Mouse (Mus musculus): ENCODE measurements around the gene Gpatch2. TPM values are rescaled to one million over a fixed set of nuclear protein-coding genes. Genes with fewer than 3 reads are reported as not detected.

Gpatch2 gene
- polyA plus RNA-seq, 1 experiment from 2014 or later, result 22.6 TPM

GRCm38 (mm10) chr1:187348053-187348820 lies 132.9 kb downstream of the Gpatch2 start:
- 92% methylated on average over 26 of the region's 26 CpGs for WGBS
- Histone ChIP-seq H3K27me3 (no peaks in the 10 kb centered on the region), H3K9me3 (no peaks in the 10 kb centered on the region)

GRCm38 (mm10) chr1:187348859-187349258 lies 133.6 kb downstream of the Gpatch2 start:
- Histone ChIP-seq H3K4me1 (no peaks in the 10 kb centered on the region), H3K9me3 (no peaks in the 10 kb centered on the region), H3K36me3 (peaks cover 23% of the 10 kb centered on the region), H3K4me2 (no peak overlapping the region), H3K9ac (no peak overlapping the region), H3K4me3 (no peak overlapping the region), H3K27ac (no peak overlapping the region), H3K27me3 (no peaks in the 10 kb centered on the region)
- whole genome bisulfite sequencing, result 92% methylated on average over 14 of the region's 14 CpGs
- no peak for ATAC-seq (ENCODE audit: insufficient number of reproducible peaks, insufficient read depth, low FRiP score, low TSS enrichment, low read depth)

More at GRCm38 (mm10) chr1:187348053-187348820, 132.9 kb downstream of the Gpatch2 start:
- Histone ChIP-seq H3K36me3 (peaks cover 23% of the 10 kb centered on the region), H3K9ac (no peak overlapping the region), H3K27ac (no peak overlapping the region), H3K4me1 (no peaks in the 10 kb centered on the region), H3K4me3 (no peak overlapping the region), H3K4me2 (no peak overlapping the region)
- no peak for ATAC-seq (ENCODE audit: insufficient number of reproducible peaks, insufficient read depth, low FRiP score, low TSS enrichment, low read depth)

GRCm38 (mm10) chr1:187356169-187356568 lies 140.9 kb downstream of the Gpatch2 start:
- no peak for ATAC-seq (ENCODE audit: insufficient number of reproducible peaks, insufficient read depth, low FRiP score, low TSS enrichment, low read depth)

GRCm38 (mm10) chr1:187356904-187357303 lies 141.6 kb downstream of the Gpatch2 start:
- no peak for ATAC-seq (ENCODE audit: insufficient number of reproducible peaks, insufficient read depth, low FRiP score, low TSS enrichment, low read depth)
- Histone ChIP-seq H3K9me3 (no peaks in the 10 kb centered on the region), H3K4me3 (no peak overlapping the region), H3K36me3 (no peaks in the 10 kb centered on the region; the same call in 1 of the 2 replicates), H3K9ac (no peak overlapping the region), H3K4me1 (no peaks in the 10 kb centered on the region), H3K27ac (no peak overlapping the region), H3K4me2 (no peak overlapping the region), H3K27me3 (no peaks in the 10 kb centered on the region)
- WGBS, result 84% methylated on average over 8 of the region's 8 CpGs

More at GRCm38 (mm10) chr1:187356169-187356568, 140.9 kb downstream of the Gpatch2 start:
- Histone ChIP-seq H3K27ac (no peak overlapping the region), H3K4me2 (no peak overlapping the region), H3K27me3 (no peaks in the 10 kb centered on the region), H3K36me3 (no peaks in the 10 kb centered on the region; the same call in 1 of the 2 replicates), H3K9ac (no peak overlapping the region), H3K4me1 (no peaks in the 10 kb centered on the region), H3K9me3 (no peaks in the 10 kb centered on the region), H3K4me3 (no peak overlapping the region)
- WGBS, result 76% methylated on average over 15 of the region's 15 CpGs

- Histone ChIP-seq H3K27me3 (no peaks in the 10 kb centered on the region), H3K4me3 (no peak overlapping the region), H3K4me1 (no peaks in the 10 kb centered on the region), H3K9me3 (no peaks in the 10 kb centered on the region), H3K9ac (no peak overlapping the region), H3K27ac (no peak overlapping the region), H3K4me2 (no peak overlapping the region), H3K36me3 (no peaks in the 10 kb centered on the region)
- WGBS, result 34% methylated on average over 3 of the region's 3 CpGs
- ATAC-seq (ENCODE audit: insufficient number of reproducible peaks, insufficient read depth, low FRiP score, low TSS enrichment, low read depth), result no peak
These were observed 144.9 kb downstream of the Gpatch2 start for GRCm38 (mm10) chr1:187360240-187360639.

GRCm38 (mm10) chr1:187362536-187362935 lies 147.2 kb downstream of the Gpatch2 start:
- H3K27me3 ChIP-seq, result no peaks in the 10 kb centered on the region

GRCm38 (mm10) chr1:187365424-187365823 lies 150.1 kb downstream of the Gpatch2 start:
- 84% methylated on average over 3 of the region's 3 CpGs for WGBS
- no peaks in the 10 kb centered on the region for H3K27me3 ChIP-seq
- H3K4me1 ChIP-seq, result no peaks in the 10 kb centered on the region
- H3K36me3 ChIP-seq, result no peaks in the 10 kb centered on the region
- no peaks in the 10 kb centered on the region for H3K9me3 ChIP-seq
- H3K4me2 ChIP-seq, result no peak overlapping the region
- H3K9ac ChIP-seq, result no peak overlapping the region
- ATAC-seq (ENCODE audit: insufficient number of reproducible peaks, insufficient read depth, low FRiP score, low TSS enrichment, low read depth), result no peak
- H3K27ac ChIP-seq, result no peak overlapping the region
- H3K4me3 ChIP-seq, result no peak overlapping the region

More at GRCm38 (mm10) chr1:187362536-187362935, 147.2 kb downstream of the Gpatch2 start:
- H3K4me3 ChIP-seq, result no peak overlapping the region
- no peaks in the 10 kb centered on the region for H3K9me3 ChIP-seq
- no peak for ATAC-seq (ENCODE audit: insufficient number of reproducible peaks, insufficient read depth, low FRiP score, low TSS enrichment, low read depth)
- H3K36me3 ChIP-seq, result no peaks in the 10 kb centered on the region
- 92% methylated on average over 5 of the region's 5 CpGs for WGBS
- H3K4me2 ChIP-seq, result no peak overlapping the region
- no peak overlapping the region for H3K27ac ChIP-seq
- no peaks in the 10 kb centered on the region for H3K4me1 ChIP-seq
- H3K9ac ChIP-seq, result no peak overlapping the region

GRCm38 (mm10) chr1:187366806-187367205 lies 151.5 kb downstream of the Gpatch2 start:
- Histone ChIP-seq H3K4me3 (no peak overlapping the region), H3K27me3 (no peaks in the 10 kb centered on the region), H3K4me2 (no peak overlapping the region), H3K9ac (no peak overlapping the region), H3K27ac (no peak overlapping the region), H3K36me3 (no peaks in the 10 kb centered on the region), H3K9me3 (no peaks in the 10 kb centered on the region), H3K4me1 (no peaks in the 10 kb centered on the region)
- WGBS, result 63% methylated on average over 2 of the region's 2 CpGs
- ATAC-seq (ENCODE audit: insufficient number of reproducible peaks, insufficient read depth, low FRiP score, low TSS enrichment, low read depth), result no peak

- no peaks in the 10 kb centered on the region for H3K36me3 ChIP-seq
- H3K27ac ChIP-seq, result no peak overlapping the region
- H3K4me2 ChIP-seq, result no peak overlapping the region
- no peak overlapping the region for H3K9ac ChIP-seq
- no peaks in the 10 kb centered on the region for H3K9me3 ChIP-seq
- H3K4me1 ChIP-seq, result no peaks in the 10 kb centered on the region
- H3K27me3 ChIP-seq, result no peaks in the 10 kb centered on the region
- H3K4me3 ChIP-seq, result no peak overlapping the region
- 63% methylated on average over 2 of the region's 2 CpGs for WGBS
- no peak for ATAC-seq (ENCODE audit: insufficient number of reproducible peaks, insufficient read depth, low FRiP score, low TSS enrichment, low read depth)
These were observed 153.7 kb downstream of the Gpatch2 start for GRCm38 (mm10) chr1:187369049-187369448.

- no peaks in the 10 kb centered on the region for H3K27me3 ChIP-seq
- 84% methylated on average over 6 of the region's 6 CpGs for WGBS
- no peak overlapping the region for H3K27ac ChIP-seq
- H3K9me3 ChIP-seq, result no peaks in the 10 kb centered on the region
- no peak overlapping the region for H3K9ac ChIP-seq
- no peak overlapping the region for H3K4me3 ChIP-seq
- H3K4me1 ChIP-seq, result no peaks in the 10 kb centered on the region
- no peaks in the 10 kb centered on the region for H3K36me3 ChIP-seq
- no peak for ATAC-seq (ENCODE audit: insufficient number of reproducible peaks, insufficient read depth, low FRiP score, low TSS enrichment, low read depth)
- no peak overlapping the region for H3K4me2 ChIP-seq
These were observed 158.2 kb downstream of the Gpatch2 start for GRCm38 (mm10) chr1:187373506-187373905.

GRCm38 (mm10) chr1:187374418-187374817 lies 159.1 kb downstream of the Gpatch2 start:
- H3K36me3 ChIP-seq, result no peaks in the 10 kb centered on the region
- no peak overlapping the region for H3K4me3 ChIP-seq
- H3K27me3 ChIP-seq, result no peaks in the 10 kb centered on the region
- H3K9ac ChIP-seq, result no peak overlapping the region
- H3K27ac ChIP-seq, result no peak overlapping the region
- no peaks in the 10 kb centered on the region for H3K4me1 ChIP-seq
- no peaks in the 10 kb centered on the region for H3K9me3 ChIP-seq
- WGBS, result 92% methylated on average over 4 of the region's 4 CpGs
- no peak overlapping the region for H3K4me2 ChIP-seq
- no peak for ATAC-seq (ENCODE audit: insufficient number of reproducible peaks, insufficient read depth, low FRiP score, low TSS enrichment, low read depth)

- no peaks in the 10 kb centered on the region for H3K36me3 ChIP-seq
- 72% methylated on average over 11 of the region's 11 CpGs for WGBS
- no peak overlapping the region for H3K27ac ChIP-seq
- no peak overlapping the region for H3K9ac ChIP-seq
- no peak for ATAC-seq (ENCODE audit: insufficient number of reproducible peaks, insufficient read depth, low FRiP score, low TSS enrichment, low read depth)
- H3K27me3 ChIP-seq, result no peaks in the 10 kb centered on the region
- H3K9me3 ChIP-seq, result no peaks in the 10 kb centered on the region
- no peak overlapping the region for H3K4me3 ChIP-seq
- H3K4me2 ChIP-seq, result no peak overlapping the region
- H3K4me1 ChIP-seq, result no peaks in the 10 kb centered on the region
These were observed 161.8 kb downstream of the Gpatch2 start for GRCm38 (mm10) chr1:187376946-187377671.

Measured in embryonic facial prominence, embryonic 13.5 days (tissue).